Mouse (Mus musculus) stomach, postnatal 0 days (tissue): ENCODE measurements around the gene Gm10643.

ENCODE experiments used
- CTCF ChIP-seq: IDR thresholded peaks from 2 replicates; pipeline ENCODE4 v1.5.1; 2016; ENCODE audit warnings: antibody characterized with exemption, low read depth, mild to moderate bottlenecking, moderate library complexity
- EP300 ChIP-seq: optimal IDR thresholded peaks from 2 replicates; pipeline ENCODE3; 2016; ENCODE audit warnings: antibody characterized with exemption

GRCm38 (mm10) chr8:84057827-84058226, 7.1 kb downstream of the Gm10643 start:
- no peak for TF ChIP-seq EP300
- no peak for TF ChIP-seq CTCF
